In the genomic region with DNA sequence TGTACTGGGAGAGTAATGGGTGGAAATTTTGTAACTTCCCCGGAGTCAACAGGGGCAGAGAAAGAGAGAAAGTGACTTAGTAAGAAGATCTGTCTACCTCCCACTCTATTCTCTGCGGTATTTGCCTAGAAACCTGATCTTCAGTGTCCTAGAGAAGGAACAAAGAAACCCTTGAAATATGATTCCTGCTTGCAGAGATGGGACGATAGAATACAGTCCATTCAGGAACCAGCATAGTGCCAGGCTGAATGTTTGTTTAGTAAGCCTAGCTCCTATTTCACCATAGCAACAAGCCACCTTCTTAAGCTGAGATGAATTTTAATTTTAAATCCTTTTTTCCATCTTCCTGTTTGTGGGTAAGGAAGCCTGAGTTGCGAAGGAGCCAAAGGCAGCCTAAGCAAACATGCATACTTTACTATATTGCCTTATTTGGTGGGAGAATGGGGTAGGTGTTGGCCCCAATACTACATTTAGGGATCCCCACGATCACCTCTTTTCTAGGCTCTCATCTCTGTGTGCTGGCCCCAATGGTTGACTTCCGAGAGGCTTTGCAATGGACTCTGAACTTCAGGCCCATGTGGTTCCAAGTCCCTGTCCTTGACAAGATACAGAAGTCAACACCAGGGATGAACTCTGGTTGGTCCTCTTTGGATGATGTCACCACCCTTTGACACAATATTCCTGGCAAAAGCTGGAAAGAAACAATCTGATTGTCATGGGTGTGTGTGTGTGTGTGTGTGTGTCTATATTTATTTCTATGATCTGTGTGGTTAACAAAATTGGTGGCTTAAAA, we compare ENCODE assay signal across 12 mouse cellular contexts. TPM values are rescaled to one million over a fixed set of nuclear protein-coding genes. Genes with fewer than 3 reads are reported as not detected.
DNase-seq lines count a peak whose midpoint lies in the region; ATAC-seq and TF ChIP-seq lines count a peak whose summit lies in the region.
"Had no signal": no experiment of that assay in that cellular context is flagged by ENCODE, and none has a peak within 500 bp of the region (broad histone marks: within the 10 kb centered on the region; RNA-seq: fewer than 3 reads in every experiment).

No protein-coding gene starts in this region.

- no peaks in the 10 kb centered on the region; the same call in 1 of the 2 replicates for H3K4me1 ChIP-seq in lung, embryonic 14.5 days (ENCODE audit: insufficient read depth)
- H3K4me1 ChIP-seq in limb, embryonic 14.5 days (ENCODE audit: control insufficient read depth, insufficient read depth, low read length): peaks cover 8% of the 10 kb centered on the region

- ATAC-seq in frontal cortex, adult (ENCODE audit: low TSS enrichment): peak; percentile 52
- peak; percentile 68 for ATAC-seq in lung, embryonic 14.5 days (ENCODE audit: insufficient read depth)
- ATAC-seq in limb, embryonic 14.5 days (ENCODE audit: low FRiP score, low read depth): peak; percentile 30; the same call in 1 of the 2 replicates

- H3K27me3 ChIP-seq in lung, embryonic 14.5 days (ENCODE audit: insufficient read depth, low read length): no peaks in the 10 kb centered on the region
- H3K27me3 ChIP-seq in limb, embryonic 14.5 days (ENCODE audit: control insufficient read depth, insufficient read depth, low read length): no peaks in the 10 kb centered on the region
- H3K27me3 ChIP-seq: CH12.LX had no signal

- intact Hi-C loops in heart, postnatal 25 days (cut with DNase I): no loop called here

- H3K9me3 ChIP-seq in lung, embryonic 14.5 days (ENCODE audit: low read depth, low read length): no peaks in the 10 kb centered on the region
- H3K9me3 ChIP-seq in limb, embryonic 14.5 days (ENCODE audit: control insufficient read depth, low read length): no peaks in the 10 kb centered on the region

- WGBS in lung, embryonic 14.5 days: 41% methylated on average over 6 of the region's 6 CpGs
- 41% methylated on average over 6 of the region's 6 CpGs for WGBS in limb, embryonic 14.5 days

- no peak overlapping the region for H3K4me3 ChIP-seq in lung, embryonic 14.5 days (ENCODE audit: low read depth, low read length)
- no peak overlapping the region for H3K4me3 ChIP-seq in limb, embryonic 14.5 days (replicated peaks; ENCODE audit: low read length)

- H3K36me3 ChIP-seq in lung, embryonic 14.5 days (ENCODE audit: insufficient read depth): no peaks in the 10 kb centered on the region
- no peaks in the 10 kb centered on the region for H3K36me3 ChIP-seq in limb, embryonic 14.5 days (ENCODE audit: control insufficient read depth, insufficient read depth, low read length)

- H3K9ac ChIP-seq in lung, embryonic 14.5 days: no peak overlapping the region
- H3K9ac ChIP-seq in limb, embryonic 14.5 days (ENCODE audit: low read depth, low read length, severe bottlenecking): no peak overlapping the region

- no peak for TF ChIP-seq POLR2A in limb, embryonic 14.5 days (IDR thresholded peaks at IDR 0.05; ENCODE audit: borderline replicate concordance, extremely low read depth, insufficient read depth, insufficient read length)

- H3K4me2 ChIP-seq in lung, embryonic 14.5 days: no peak overlapping the region
- no peak overlapping the region for H3K4me2 ChIP-seq in limb, embryonic 14.5 days (replicated peaks; ENCODE audit: low read depth, low read length, severe bottlenecking)

- DNase-seq in frontal cortex, adult 2 months (ENCODE audit: extremely low spot score in 1 of 2, low spot score in 1 of 2): no peak
- DNase-seq in lung, embryonic 14.5 days: peak; percentile 46
- no peak for DNase-seq in lung, postnatal 25 days (ENCODE audit: low spot score)
- DNase-seq in embryo, embryonic 11 days: peak; percentile 63
- DNase-seq in limb, embryonic 14.5 days (ENCODE audit: low spot score): peak; percentile 39
- no peak for DNase-seq in heart, postnatal 25 days (ENCODE audit: low spot score)
- no peak for DNase-seq in layer of hippocampus, adult 18-20 months (ENCODE audit: low spot score in 2 of 2)
- DNase-seq: cerebellum, postnatal 10 days; gastrocnemius, postnatal 10 days; heart, postnatal 36 days had no signal

- TF ChIP-seq CTCF in lung, embryonic 14.5 days (IDR thresholded peaks at IDR 0.05; ENCODE audit: low read depth): no peak

- H3K27ac ChIP-seq in lung, embryonic 14.5 days (ENCODE audit: low read depth): no peak overlapping the region; the same call in 1 of the 2 replicates
- H3K27ac ChIP-seq in limb, embryonic 14.5 days (replicated peaks; ENCODE audit: low read depth, low read length): no peak overlapping the region

RNA-seq across cellular contexts. Expression of gene Acsl3, which starts 8.2 kb away (rescaled TPM):
- polyA plus RNA-seq in frontal cortex, adult 2 months (2012; rRNA removed): 88.6 and 94.2 TPM in 2 replicates
- 54.8 and 61.2 TPM in 2 replicates for polyA plus RNA-seq in lung, embryonic 14.5 days (2014; fragmentation: Nextera tagmentation; extraction: Ambion mirVana)
- 35.0 and 39.7 TPM in 2 replicates for polyA plus RNA-seq in limb, embryonic 14.5 days (2012; rRNA removed)
- polyA plus RNA-seq in limb, embryonic 14.5 days (2014; fragmentation: Nextera tagmentation; extraction: Ambion mirVana): 58.5 and 64.8 TPM in 2 replicates
- 1 to 10 TPM; 3.7 to 4.4 TPM for total RNA-seq in heart, postnatal 25 days (2021)
- total RNA-seq in layer of hippocampus, adult 18-20 months (2021): 100 to 1,000 TPM; 200 to 202 TPM

RNA-seq across cellular contexts. Expression of gene Utp14b, which starts 8.4 kb away (rescaled TPM):
- polyA plus RNA-seq in frontal cortex, adult 2 months (2012; rRNA removed): 5.7 and 7.9 TPM in 2 replicates
- polyA plus RNA-seq in lung, embryonic 14.5 days (2014; fragmentation: Nextera tagmentation; extraction: Ambion mirVana): 4.9 and 5.5 TPM in 2 replicates
- polyA plus RNA-seq in limb, embryonic 14.5 days (2012; rRNA removed): 3.8 and 4.5 TPM in 2 replicates
- 3.9 and 4.6 TPM in 2 replicates for polyA plus RNA-seq in limb, embryonic 14.5 days (2014; fragmentation: Nextera tagmentation; extraction: Ambion mirVana)
- 1 to 10 TPM; 1.0 to 1.3 TPM for total RNA-seq in heart, postnatal 25 days (2021)
- 10 to 100 TPM; 27.7 to 33.2 TPM for total RNA-seq in layer of hippocampus, adult 18-20 months (2021)

Comparison
In these comparisons a context has a peak if more than half of its experiments do, and no peak if none do; other contexts are left out.
1. DNase-seq: peak in lung, embryonic 14.5 days (single experiment), embryo, embryonic 11 days (single experiment) and limb, embryonic 14.5 days (single experiment); none in frontal cortex, adult 2 months (0 of 2), lung, postnatal 25 days (single experiment), heart, postnatal 25 days (single experiment) and layer of hippocampus, adult 18-20 months (0 of 2).
2. Peak in every context shown above with its lines, with median percentiles within 50 percentile points of each other: ATAC-seq.